Mouse (Mus musculus) midbrain, embryonic 14.5 days (tissue): Measurements from ENCODE around the gene Ypel4. TPM values are rescaled to one million over a fixed set of nuclear protein-coding genes. Genes with fewer than 3 reads are reported as not detected.

Source experiments
- ATAC-seq: fragments of 200-750 bp; cut with Nextera tagmentation; 2 replicates; pipeline ENCODE4 v1.8.0; 2017; ENCODE audit warnings: moderate number of reproducible peaks, moderate library complexity; ENCODE audit not compliant: low FRiP score, low TSS enrichment
- DNase-seq: peaks from one replicate; pipeline ENCODE4 v3.0.0-alpha.2; 2015
- H3K27ac ChIP-seq: fragments of 300-500 bp; sonication (generic); replicated peaks from 2 replicates; pipeline ENCODE4 v1.5.1; 2014; ENCODE audit warnings: mild to moderate bottlenecking, low read depth, low read length, moderate library complexity
- H3K27me3 ChIP-seq: fragments of 300-500 bp; sonication (generic); 2 replicates; pipeline ENCODE4 v1.6.1; 2014; ENCODE audit warnings: low read length, control low read depth, mixed read lengths; ENCODE audit not compliant: control insufficient read depth, insufficient read depth
- H3K36me3 ChIP-seq: fragments of 300-500 bp; sonication (generic); 2 replicates; pipeline ENCODE4 v1.6.1; 2014; ENCODE audit warnings: low read length, control low read depth; ENCODE audit not compliant: control insufficient read depth, insufficient read depth
- H3K4me1 ChIP-seq: fragments of 300-500 bp; sonication (generic); 2 replicates; pipeline ENCODE4 v1.6.1; 2014; ENCODE audit warnings: mild to moderate bottlenecking, antibody characterized with exemption, low read length, control low read depth; ENCODE audit not compliant: control insufficient read depth, insufficient read depth
- H3K4me2 ChIP-seq: fragments of 300-500 bp; sonication (generic); 2 replicates; pipeline ENCODE4 v1.6.1; 2014; ENCODE audit warnings: mild to moderate bottlenecking, low read length, moderate library complexity
- H3K4me3 ChIP-seq: fragments of 300-500 bp; sonication (generic); replicated peaks from 2 replicates; pipeline ENCODE4 v1.5.1; 2014; ENCODE audit warnings: low read depth, low read length
- H3K9ac ChIP-seq: fragments of 300-500 bp; sonication (generic); replicated peaks from 2 replicates; pipeline ENCODE4 v1.6.1; 2014; ENCODE audit warnings: mild to moderate bottlenecking, low read length, moderate library complexity
- H3K9me3 ChIP-seq: fragments of 300-500 bp; sonication (generic); 2 replicates; pipeline ENCODE4 v1.6.1; 2016; ENCODE audit warnings: low read length, control low read depth, mixed read lengths; ENCODE audit not compliant: control insufficient read depth
- WGBS: fragments of 180-500 bp; shearing (Covaris S2); extraction: QIAGEN DNeasy Blood & Tissue Kit; methylation state at CpG from one replicate; pipeline ENCODE4 v1.1.7; 2014; 5-methylcytosine and 5-hydroxymethylcytosine counted together
- microRNA counts: library from miRNA; unstranded; fragments of <30 nt; microRNA quantifications from one replicate; lab custom pipeline; 2016
- microRNA-seq: library from miRNA; unstranded; fragments of <30 nt; microRNA quantifications from one replicate; pipeline ENCODE4, GENCODE M21; 2016
- polyA plus RNA-seq: library from polyadenylated mRNA; unstranded; fragments of >200 nt; fragmentation: Nextera tagmentation; extraction: Ambion mirVana; gene quantifications from 2 replicates; pipeline ENCODE4 v1.2.1, GENCODE M21; 2014

Ypel4 gene
- polyA plus RNA-seq, 1 experiment from 2014 or later: 23.5 TPM

DNA sequence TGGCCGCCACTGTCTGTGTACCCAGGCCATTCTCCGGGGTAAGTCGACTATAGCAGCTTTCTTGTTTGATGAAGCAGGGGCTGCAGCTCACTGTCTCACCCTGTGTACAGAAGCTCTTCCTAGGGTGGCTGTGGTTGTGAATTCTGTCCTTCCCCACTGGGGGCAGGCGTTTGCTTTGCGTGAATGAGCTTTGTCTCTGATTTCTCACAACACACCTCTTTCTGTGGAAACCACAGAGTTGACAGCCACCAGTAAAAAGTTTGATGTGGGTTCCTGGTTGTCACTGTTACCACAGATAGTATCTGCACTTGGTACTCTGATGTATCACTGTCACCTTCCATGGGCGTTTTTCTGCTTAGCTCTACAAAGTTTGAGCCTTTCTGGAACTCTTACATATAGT, 45.4 kb downstream of the Ypel4 start:
- H3K36me3 ChIP-seq: no peaks in the 10 kb centered on the region
- H3K4me1 ChIP-seq: peaks cover 6% of the 10 kb centered on the region
- ATAC-seq (no peak), DNase-seq (peak; percentile 21)
- no peaks in the 10 kb centered on the region for H3K9me3 ChIP-seq
- H3K9ac ChIP-seq: no peak overlapping the region
- no peaks in the 10 kb centered on the region for H3K27me3 ChIP-seq
- H3K27ac ChIP-seq: no peak overlapping the region
- no peak overlapping the region for H3K4me2 ChIP-seq
- H3K4me3 ChIP-seq: no peak overlapping the region
- WGBS: 57% methylated on average over 6 of the region's 6 CpGs

DNA sequence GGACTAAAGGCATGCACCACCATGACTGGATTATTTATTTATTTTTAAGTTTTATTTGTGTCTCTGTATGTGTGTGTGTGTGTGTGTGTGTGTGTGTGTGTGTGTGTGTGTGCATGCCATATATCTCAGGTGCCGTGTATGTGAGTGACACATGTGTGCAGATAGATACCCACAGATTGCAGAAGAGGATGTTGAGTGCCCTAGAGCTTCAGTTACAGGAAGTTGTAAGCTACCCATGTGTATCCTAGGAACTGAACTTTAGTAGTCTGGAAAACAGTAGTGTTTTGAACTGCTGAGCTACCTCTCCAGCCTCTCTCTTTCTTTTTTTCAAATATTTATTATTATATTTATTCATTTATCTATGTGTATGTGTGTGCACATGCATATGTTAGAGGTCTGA, 49.5 kb downstream of the Ypel4 start:
- DNase-seq (no peak), ATAC-seq (no peak)
- Histone ChIP-seq H3K27ac (no peak overlapping the region), H3K4me2 (no peak overlapping the region), H3K9me3 (no peaks in the 10 kb centered on the region), H3K27me3 (no peaks in the 10 kb centered on the region), H3K4me1 (no peaks in the 10 kb centered on the region), H3K4me3 (no peak overlapping the region), H3K36me3 (no peaks in the 10 kb centered on the region), H3K9ac (no peak overlapping the region)
- 72% methylated on average over 1 of the region's 1 CpGs for WGBS

- no peak overlapping the region for H3K9ac ChIP-seq
- H3K27me3 ChIP-seq: no peaks in the 10 kb centered on the region
- ATAC-seq: no peak
- H3K36me3 ChIP-seq: no peaks in the 10 kb centered on the region
- WGBS: 89% methylated on average over 3 of the region's 3 CpGs
- no peak for DNase-seq
- H3K4me3 ChIP-seq: no peak overlapping the region
- no peaks in the 10 kb centered on the region for H3K4me1 ChIP-seq
- H3K27ac ChIP-seq: no peak overlapping the region
- H3K4me2 ChIP-seq: no peak overlapping the region
- H3K9me3 ChIP-seq: no peaks in the 10 kb centered on the region
These were observed 50.1 kb downstream of the Ypel4 start for GRCm38 (mm10) chr2:84783840-84784566.

MicroRNAs within 50 kb of the gene (microRNA counts, 519-probe panel; counts per million panel counts)
- microRNA mmu-miR-130a (lab: Ali Mortazavi, UCI): 7,916 counts per million, percentile 97 among the panel's probes with 10 or more counts

Small RNA genes within 50 kb of the gene (microRNA-seq; reads per million reads assigned to microRNA genes)
- 39,635 reads per million, percentile 99 among the genes with 10 or more reads in this experiment for gene Mir130a

Other genes with a start within 250 kb of the Ypel4 start
- gene Ctnnd1, start 83.3 kb upstream of the Ypel4 start, polyA plus RNA-seq: 21.9 and 33.8 TPM in 2 replicates
- gene Btbd18, start 75.0 kb upstream of the Ypel4 start, polyA plus RNA-seq: 0.37 and 0.53 TPM in 2 replicates
- gene Selenoh, start 63.3 kb upstream of the Ypel4 start, polyA plus RNA-seq: 220 and 232 TPM in 2 replicates
- not detected in 2 replicates for gene Gm28635, start 56.0 kb upstream of the Ypel4 start, polyA plus RNA-seq
- 55.4 and 56.5 TPM in 2 replicates for gene Med19, start 55.7 kb upstream of the Ypel4 start, polyA plus RNA-seq
- gene Tmx2, start 54.9 kb upstream of the Ypel4 start, polyA plus RNA-seq: 269 and 277 TPM in 2 replicates
- 21.5 and 21.8 TPM in 2 replicates for gene Zdhhc5, start 18.9 kb upstream of the Ypel4 start, polyA plus RNA-seq
- 23.3 and 25.4 TPM in 2 replicates for gene Clp1, start 6.7 kb upstream of the Ypel4 start, polyA plus RNA-seq
- 2.0 and 3.3 TPM in 2 replicates for gene Gm19426, start 9.6 kb downstream of the Ypel4 start, polyA plus RNA-seq
- 19.7 and 33.6 TPM in 2 replicates for gene Serping1, start 41.4 kb downstream of the Ypel4 start, polyA plus RNA-seq
- 11.7 and 19.5 TPM in 2 replicates for gene Ube2l6, start 64.8 kb downstream of the Ypel4 start, polyA plus RNA-seq
- not detected in 2 replicates for gene Smtnl1, start 88.6 kb downstream of the Ypel4 start, polyA plus RNA-seq
- gene Timm10, start 92.9 kb downstream of the Ypel4 start, polyA plus RNA-seq: 58.6 and 80.6 TPM in 2 replicates
- 0.90 and 2.4 TPM in 2 replicates for gene Slc43a1, start 104.8 kb downstream of the Ypel4 start, polyA plus RNA-seq
- gene Rtn4rl2, start 152.7 kb downstream of the Ypel4 start, polyA plus RNA-seq: 4.5 and 5.6 TPM in 2 replicates
- gene Slc43a3, start 202.5 kb downstream of the Ypel4 start, polyA plus RNA-seq: 1.7 and 4.2 TPM in 2 replicates
- not detected in 2 replicates for gene Prg2, start 246.4 kb downstream of the Ypel4 start, polyA plus RNA-seq